Mouse (Mus musculus) heart, embryonic 14.5 days (tissue): ENCODE measurements at regions not wholly inside any gene's neighbourhood (a gene's known extent, or its start where the extent isn't known, plus 50 kb on each side); places are given as distances from the start of the nearest gene placed in this dataset.

Source experiments
- ATAC-seq: fragments of 200-750 bp; cut with Nextera tagmentation; 2 replicates; pipeline ENCODE4 v1.8.0; 2017; ENCODE audit warnings: low read depth, moderate TSS enrichment; ENCODE audit not compliant: insufficient number of reproducible peaks, insufficient read depth, low FRiP score
- H3K27ac ChIP-seq, 2 experiments: fragments of 200-500 bp in 1 of 2; fragments of 300-500 bp in 1 of 2; sonication (generic) in 1 of 2; replicated peaks in 1 of 2; 2 replicates each; pipeline ENCODE4 v1.5.1; 2012 to 2014; ENCODE audit warnings: low read depth in 2 of 2, low read length in 2 of 2, control low read depth in 1 of 2, mild to moderate bottlenecking in 1 of 2, mixed read lengths in 1 of 2; ENCODE audit not compliant: control insufficient read depth in 1 of 2, insufficient read depth in 1 of 2
- H3K27me3 ChIP-seq: fragments of 300-500 bp; sonication (generic); 2 replicates; pipeline ENCODE4 v1.6.1; 2014; ENCODE audit warnings: mild to moderate bottlenecking, low read length, control low read depth; ENCODE audit not compliant: control insufficient read depth, insufficient read depth
- H3K36me3 ChIP-seq: fragments of 300-500 bp; sonication (generic); 2 replicates; pipeline ENCODE4 v1.6.1; 2014; ENCODE audit warnings: mild to moderate bottlenecking, control low read depth, low read length, mixed read lengths; ENCODE audit not compliant: control insufficient read depth, insufficient read depth
- H3K4me1 ChIP-seq, 2 experiments: fragments of 200-500 bp in 1 of 2; fragments of 300-500 bp in 1 of 2; sonication (generic) in 1 of 2; 2 replicates each; pipeline ENCODE4 v1.6.1; 2012 to 2014; ENCODE audit warnings: low read length in 2 of 2, control low read depth in 1 of 2, mixed read lengths in 1 of 2; ENCODE audit not compliant: control insufficient read depth in 2 of 2, insufficient read depth in 2 of 2
- H3K4me2 ChIP-seq: fragments of 300-500 bp; sonication (generic); 2 replicates; pipeline ENCODE4 v1.6.1; 2014; ENCODE audit warnings: mild to moderate bottlenecking, low read length
- H3K4me3 ChIP-seq, 2 experiments: fragments of 200-500 bp in 1 of 2; fragments of 300-500 bp in 1 of 2; sonication (generic) in 1 of 2; 2 replicates each; pipeline ENCODE4 v1.5.1; 2012 to 2014; ENCODE audit warnings: low read length in 2 of 2, mild to moderate bottlenecking in 2 of 2, control low read depth in 1 of 2, low read depth in 1 of 2, moderate library complexity in 1 of 2; ENCODE audit not compliant: control insufficient read depth in 1 of 2, insufficient read depth in 1 of 2
- H3K9ac ChIP-seq: fragments of 300-500 bp; sonication (generic); 2 replicates; pipeline ENCODE4 v1.6.1; 2014; ENCODE audit warnings: mild to moderate bottlenecking, low read length
- H3K9me3 ChIP-seq: fragments of 300-500 bp; sonication (generic); 2 replicates; pipeline ENCODE4 v1.6.1; 2016; ENCODE audit warnings: low read length, control low read depth; ENCODE audit not compliant: control insufficient read depth
- WGBS: fragments of 180-500 bp; shearing (Covaris S2); extraction: QIAGEN DNeasy Blood & Tissue Kit; methylation state at CpG from one replicate; pipeline ENCODE4 v1.1.7; 2014; 5-methylcytosine and 5-hydroxymethylcytosine counted together

GRCm38 (mm10) chr9:101469756-101470155 lies 218.2 kb upstream of the Ppp2r3a start:
- no peaks in the 10 kb centered on the region for H3K27me3 ChIP-seq
- H3K4me3 ChIP-seq: no peak overlapping the region
- ATAC-seq: no peak
- H3K9me3 ChIP-seq: no peaks in the 10 kb centered on the region
- H3K4me2 ChIP-seq: no peak overlapping the region
- H3K9ac ChIP-seq: no peak overlapping the region
- no peak overlapping the region for H3K27ac ChIP-seq
- no peaks in the 10 kb centered on the region for H3K36me3 ChIP-seq
- H3K4me1 ChIP-seq: peaks cover 15 to 20% of the 10 kb centered on the region in 2 experiments
- WGBS: 70% methylated on average over 3 of the region's 3 CpGs

GRCm38 (mm10) chr9:101464727-101465427 lies 213.3 kb upstream of the Ppp2r3a start:
- H3K27me3 ChIP-seq: no peaks in the 10 kb centered on the region
- ATAC-seq: no peak
- H3K9ac ChIP-seq: no peak overlapping the region
- no peaks in the 10 kb centered on the region for H3K9me3 ChIP-seq
- no peak overlapping the region for H3K4me2 ChIP-seq
- no peak overlapping the region for H3K4me3 ChIP-seq
- no peak overlapping the region for H3K27ac ChIP-seq
- H3K36me3 ChIP-seq: no peaks in the 10 kb centered on the region
- 69% methylated on average over 18 of the region's 18 CpGs for WGBS
- H3K4me1 ChIP-seq: no peaks in the 10 kb centered on the region

GRCm38 (mm10) chr9:101458947-101459627 lies 207.5 kb upstream of the Ppp2r3a start:
- H3K4me3 ChIP-seq: no peak overlapping the region
- ATAC-seq: no peak
- H3K27ac ChIP-seq: no peak overlapping the region
- no peaks in the 10 kb centered on the region for H3K9me3 ChIP-seq
- no peak overlapping the region for H3K4me2 ChIP-seq
- H3K27me3 ChIP-seq: no peaks in the 10 kb centered on the region
- WGBS: 84% methylated on average over 11 of the region's 11 CpGs
- no peak overlapping the region for H3K9ac ChIP-seq
- H3K4me1 ChIP-seq: no peaks in the 10 kb centered on the region
- H3K36me3 ChIP-seq: no peaks in the 10 kb centered on the region

- WGBS: 78% methylated on average over 10 of the region's 10 CpGs
- ATAC-seq: no peak
- Histone ChIP-seq H3K27me3 (no peaks in the 10 kb centered on the region), H3K4me2 (no peak overlapping the region), H3K9ac (no peak overlapping the region), H3K36me3 (no peaks in the 10 kb centered on the region), H3K4me3 (no peak overlapping the region), H3K9me3 (no peaks in the 10 kb centered on the region), H3K4me1 (no peaks in the 10 kb centered on the region), H3K27ac (no peak overlapping the region)
Measured at GRCm38 (mm10) chr9:101458306-101458946, 206.8 kb upstream of the Ppp2r3a start.

- Histone ChIP-seq H3K9me3 (no peaks in the 10 kb centered on the region), H3K36me3 (no peaks in the 10 kb centered on the region), H3K27me3 (no peaks in the 10 kb centered on the region), H3K4me2 (no peak overlapping the region), H3K9ac (no peak overlapping the region), H3K4me1 (peaks cover 0 to 2% of the 10 kb centered on the region in 2 experiments; a peak in 1 of 4 replicates), H3K4me3 (no peak overlapping the region), H3K27ac (no peak overlapping the region)
- no peak for ATAC-seq
- 65% methylated on average over 2 of the region's 2 CpGs for WGBS
Measured at GRCm38 (mm10) chr9:101446316-101446715, 194.7 kb upstream of the Ppp2r3a start.

- Histone ChIP-seq H3K4me3 (no peak overlapping the region), H3K4me1 (peaks cover 0 to 2% of the 10 kb centered on the region in 2 experiments; a peak in 1 of 4 replicates), H3K27me3 (no peaks in the 10 kb centered on the region), H3K36me3 (no peaks in the 10 kb centered on the region), H3K9me3 (no peaks in the 10 kb centered on the region), H3K4me2 (no peak overlapping the region), H3K9ac (no peak overlapping the region), H3K27ac (no peak overlapping the region)
- ATAC-seq: 0 out of 2 replicates have a peak, but pooled peaks have one; percentile 31
- 73% methylated on average over 5 of the region's 5 CpGs for WGBS
Measured at GRCm38 (mm10) chr9:101445764-101446163, 194.2 kb upstream of the Ppp2r3a start.

GRCm38 (mm10) chr9:101445293-101445692 lies 193.7 kb upstream of the Ppp2r3a start:
- no peak for ATAC-seq
- Histone ChIP-seq H3K4me2 (no peak overlapping the region), H3K27ac (no peak overlapping the region), H3K4me1 (peaks cover 0 to 2% of the 10 kb centered on the region in 2 experiments; a peak in 1 of 4 replicates), H3K9ac (no peak overlapping the region), H3K27me3 (no peaks in the 10 kb centered on the region), H3K36me3 (no peaks in the 10 kb centered on the region), H3K9me3 (no peaks in the 10 kb centered on the region), H3K4me3 (no peak overlapping the region)
- WGBS: 73% methylated on average over 1 of the region's 1 CpGs
